Mouse (Mus musculus): ENCODE data around the gene Arpc4. TPM values are rescaled to one million over a fixed set of nuclear protein-coding genes. Genes with fewer than 3 reads are reported as not detected.

Gene Arpc4
- polyA plus RNA-seq, 1 experiment from 2014 or later: 398 TPM

DNA sequence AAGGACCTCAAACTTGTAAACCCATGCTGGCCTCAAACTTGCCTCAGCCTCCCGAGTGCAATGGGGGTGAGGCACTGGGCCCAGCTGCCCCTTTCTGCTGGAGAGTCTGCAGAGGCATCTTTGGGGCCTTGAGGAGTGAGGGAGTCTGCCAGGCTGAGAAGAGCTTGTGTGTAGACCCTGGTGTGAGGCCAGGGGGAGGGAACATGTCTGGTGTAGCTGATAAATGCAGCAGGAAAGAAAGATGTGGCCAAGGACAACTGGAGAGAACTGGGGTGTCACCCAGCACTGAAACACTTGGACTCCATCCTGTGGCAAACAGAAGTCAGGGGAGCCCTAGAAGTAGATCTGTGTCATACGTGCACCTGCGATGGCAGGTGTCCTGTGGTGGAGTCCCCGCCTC, 4.4 kb upstream of the Arpc4 start:
- Histone ChIP-seq H3K36me3 (ENCODE audit: control insufficient read depth, insufficient read depth, low read length) (peaks cover 30% of the 10 kb centered on the region), H3K4me3 (ENCODE audit: low read length) (no peak overlapping the region), H3K9me3 (ENCODE audit: control insufficient read depth, low read length) (no peaks in the 10 kb centered on the region), H3K9ac (ENCODE audit: low read length) (no peak overlapping the region), H3K27me3 (ENCODE audit: control insufficient read depth, insufficient read depth, low read depth, low read length) (no peaks in the 10 kb centered on the region), H3K27ac (ENCODE audit: low read length) (no peak overlapping the region), H3K4me1 (replicated peaks; ENCODE audit: control insufficient read depth, insufficient read depth, low read length) (no peaks in the 10 kb centered on the region; the same call in 1 of the 2 replicates), H3K4me2 (ENCODE audit: low read depth, low read length) (no peak overlapping the region)
- 93% methylated on average over 4 of the region's 4 CpGs for WGBS
- no peak for ATAC-seq (ENCODE audit: low read depth)

DNA sequence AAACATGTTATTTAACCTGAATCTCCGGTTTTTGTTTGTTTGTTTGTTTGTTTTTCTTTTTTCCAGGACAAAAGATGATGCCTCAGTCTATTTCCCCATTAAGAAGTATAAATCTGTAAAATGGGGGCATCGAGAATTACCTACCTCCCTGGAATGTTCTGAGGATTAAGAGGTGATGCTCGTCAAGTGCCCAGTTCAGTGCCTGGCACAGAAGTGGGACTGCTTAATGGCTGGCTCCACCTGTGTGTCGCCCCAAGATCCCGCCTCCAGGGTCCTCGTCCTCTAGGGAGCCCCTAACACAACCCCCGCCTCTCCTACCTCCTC, 781 bp upstream of the Arpc4 start:
- H3K4me2 ChIP-seq (ENCODE audit: low read depth, low read length): peak overlapping the region; percentile 96
- peaks cover 12% of the 10 kb centered on the region for H3K4me1 ChIP-seq (replicated peaks; ENCODE audit: control insufficient read depth, insufficient read depth, low read length)
- 6% methylated on average over 7 of the region's 7 CpGs for WGBS
- ATAC-seq (ENCODE audit: low read depth): no peak
- no peaks in the 10 kb centered on the region for H3K27me3 ChIP-seq (ENCODE audit: control insufficient read depth, insufficient read depth, low read depth, low read length)
- no peaks in the 10 kb centered on the region for H3K9me3 ChIP-seq (ENCODE audit: control insufficient read depth, low read length)
- peak overlapping the region; percentile 99 for H3K27ac ChIP-seq (ENCODE audit: low read length)
- peak overlapping the region; percentile 100 for H3K4me3 ChIP-seq (ENCODE audit: low read length)
- peak overlapping the region; percentile 96 for H3K9ac ChIP-seq (ENCODE audit: low read length)
- peaks cover 36% of the 10 kb centered on the region for H3K36me3 ChIP-seq (ENCODE audit: control insufficient read depth, insufficient read depth, low read length)

- peak overlapping the region; percentile 96 for H3K9ac ChIP-seq (ENCODE audit: low read length)
- H3K4me1 ChIP-seq (replicated peaks; ENCODE audit: control insufficient read depth, insufficient read depth, low read length): peaks cover 12% of the 10 kb centered on the region
- peak overlapping the region; percentile 96 for H3K4me2 ChIP-seq (ENCODE audit: low read depth, low read length)
- WGBS: 69% methylated on average over 6 of the region's 6 CpGs
- no peaks in the 10 kb centered on the region for H3K27me3 ChIP-seq (ENCODE audit: control insufficient read depth, insufficient read depth, low read depth, low read length)
- H3K27ac ChIP-seq (ENCODE audit: low read length): no peak overlapping the region
- ATAC-seq (ENCODE audit: low read depth): no peak
- H3K4me3 ChIP-seq (ENCODE audit: low read length): peak overlapping the region; percentile 100
- peaks cover 42% of the 10 kb centered on the region for H3K36me3 ChIP-seq (ENCODE audit: control insufficient read depth, insufficient read depth, low read length)
- H3K9me3 ChIP-seq (ENCODE audit: control insufficient read depth, low read length): no peaks in the 10 kb centered on the region
These were observed 1.3 kb downstream of the Arpc4 start for GRCm38 (mm10) chr6:113379246-113379645.

- H3K9ac ChIP-seq (ENCODE audit: low read length): no peak overlapping the region
These were observed 2.6 kb downstream of the Arpc4 start for GRCm38 (mm10) chr6:113380480-113380879.

DNA sequence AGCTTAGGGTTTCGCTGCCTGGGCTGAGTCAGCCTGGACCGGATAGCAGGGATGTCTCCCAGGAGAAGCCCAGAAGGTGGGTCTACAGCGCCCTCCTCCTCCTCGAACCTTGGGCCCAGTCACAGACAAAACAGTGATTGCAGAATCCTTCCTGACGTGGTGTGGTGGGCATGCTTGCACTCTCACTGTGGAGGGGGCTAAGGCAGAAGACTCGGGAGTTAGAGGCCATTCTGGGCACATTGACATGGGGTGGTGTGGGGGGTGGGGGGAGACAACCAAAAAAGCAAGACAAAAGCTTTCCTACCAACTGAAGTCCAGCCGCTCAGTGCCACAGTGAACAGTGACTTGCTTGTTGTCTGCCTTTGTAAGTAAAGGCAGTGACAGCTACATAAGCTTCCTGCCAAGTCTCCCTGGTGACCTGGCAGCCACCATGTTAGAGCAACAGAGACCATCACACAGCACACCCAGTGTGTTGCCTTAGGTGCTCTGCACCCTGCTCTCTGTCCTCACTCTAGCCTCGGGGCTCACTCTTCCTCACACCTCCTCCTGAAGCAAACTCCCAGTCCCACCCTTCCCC, 6.5 kb downstream of the Arpc4 start:
- Histone ChIP-seq H3K27ac (ENCODE audit: low read length) (no peak overlapping the region), H3K27me3 (ENCODE audit: control insufficient read depth, insufficient read depth, low read depth, low read length) (no peaks in the 10 kb centered on the region), H3K4me3 (ENCODE audit: low read length) (no peak overlapping the region), H3K9me3 (ENCODE audit: control insufficient read depth, low read length) (no peaks in the 10 kb centered on the region), H3K4me1 (replicated peaks; ENCODE audit: control insufficient read depth, insufficient read depth, low read length) (peaks cover 3% of the 10 kb centered on the region), H3K4me2 (ENCODE audit: low read depth, low read length) (no peak overlapping the region), H3K36me3 (ENCODE audit: control insufficient read depth, insufficient read depth, low read length) (peaks cover 66% of the 10 kb centered on the region), H3K9ac (ENCODE audit: low read length) (no peak overlapping the region)
- WGBS: 93% methylated on average over 8 of the region's 8 CpGs
- no peak for ATAC-seq (ENCODE audit: low read depth)

More at GRCm38 (mm10) chr6:113380480-113380879, 2.6 kb downstream of the Arpc4 start:
- Histone ChIP-seq H3K9me3 (ENCODE audit: control insufficient read depth, low read length) (no peaks in the 10 kb centered on the region), H3K36me3 (ENCODE audit: control insufficient read depth, insufficient read depth, low read length) (peaks cover 45% of the 10 kb centered on the region), H3K4me2 (ENCODE audit: low read depth, low read length) (no peak overlapping the region), H3K4me3 (ENCODE audit: low read length) (no peak overlapping the region), H3K27me3 (ENCODE audit: control insufficient read depth, insufficient read depth, low read depth, low read length) (no peaks in the 10 kb centered on the region), H3K4me1 (replicated peaks; ENCODE audit: control insufficient read depth, insufficient read depth, low read length) (peaks cover 12% of the 10 kb centered on the region), H3K27ac (ENCODE audit: low read length) (no peak overlapping the region)
- ATAC-seq (ENCODE audit: low read depth): no peak
- WGBS: 90% methylated on average over 11 of the region's 11 CpGs

DNA sequence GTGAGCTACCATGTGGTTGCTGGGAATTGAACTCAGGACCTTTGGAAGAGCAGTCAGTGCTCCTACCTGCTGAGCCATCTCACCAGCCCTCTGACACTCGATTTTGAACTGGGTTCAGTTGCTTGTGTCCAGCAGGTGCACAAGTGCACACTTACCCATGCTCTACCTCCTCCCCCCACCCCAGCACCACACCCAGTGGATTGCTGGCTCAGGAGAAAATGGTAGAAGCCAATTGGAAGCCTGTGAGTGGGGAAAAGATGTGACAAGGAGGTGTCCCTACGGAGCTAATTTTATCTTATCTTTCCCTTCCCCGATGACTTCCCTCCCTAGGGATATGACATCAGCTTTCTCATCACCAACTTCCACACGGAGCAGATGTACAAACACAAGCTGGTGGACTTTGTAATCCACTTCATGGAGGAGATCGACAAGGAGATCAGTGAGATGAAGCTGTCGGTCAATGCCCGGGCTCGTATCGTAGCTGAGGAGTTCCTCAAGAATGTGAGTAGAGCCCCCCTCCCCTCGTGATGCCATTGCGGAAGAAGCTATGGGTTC, 7.3 kb downstream of the Arpc4 start:
- no peak overlapping the region for H3K9ac ChIP-seq (ENCODE audit: low read length)
- peaks cover 72% of the 10 kb centered on the region for H3K36me3 ChIP-seq (ENCODE audit: control insufficient read depth, insufficient read depth, low read length)
- H3K27ac ChIP-seq (ENCODE audit: low read length): no peak overlapping the region
- H3K4me2 ChIP-seq (ENCODE audit: low read depth, low read length): no peak overlapping the region
- no peaks in the 10 kb centered on the region for H3K27me3 ChIP-seq (ENCODE audit: control insufficient read depth, insufficient read depth, low read depth, low read length)
- H3K9me3 ChIP-seq (ENCODE audit: control insufficient read depth, low read length): no peaks in the 10 kb centered on the region
- no peaks in the 10 kb centered on the region for H3K4me1 ChIP-seq (replicated peaks; ENCODE audit: control insufficient read depth, insufficient read depth, low read length)
- no peak for ATAC-seq (ENCODE audit: low read depth)
- no peak overlapping the region for H3K4me3 ChIP-seq (ENCODE audit: low read length)
- WGBS: 72% methylated on average over 11 of the region's 11 CpGs

GRCm38 (mm10) chr6:113386025-113386424, 8.1 kb downstream of the Arpc4 start:
- Histone ChIP-seq H3K27me3 (ENCODE audit: control insufficient read depth, insufficient read depth, low read depth, low read length) (no peaks in the 10 kb centered on the region), H3K36me3 (ENCODE audit: control insufficient read depth, insufficient read depth, low read length) (peaks cover 66% of the 10 kb centered on the region), H3K27ac (ENCODE audit: low read length) (no peak overlapping the region), H3K4me1 (replicated peaks; ENCODE audit: control insufficient read depth, insufficient read depth, low read length) (no peaks in the 10 kb centered on the region), H3K4me2 (ENCODE audit: low read depth, low read length) (no peak overlapping the region), H3K4me3 (ENCODE audit: low read length) (no peak overlapping the region), H3K9me3 (ENCODE audit: control insufficient read depth, low read length) (no peaks in the 10 kb centered on the region), H3K9ac (ENCODE audit: low read length) (no peak overlapping the region)
- WGBS: 64% methylated on average over 3 of the region's 3 CpGs
- no peak for ATAC-seq (ENCODE audit: low read depth)

DNA sequence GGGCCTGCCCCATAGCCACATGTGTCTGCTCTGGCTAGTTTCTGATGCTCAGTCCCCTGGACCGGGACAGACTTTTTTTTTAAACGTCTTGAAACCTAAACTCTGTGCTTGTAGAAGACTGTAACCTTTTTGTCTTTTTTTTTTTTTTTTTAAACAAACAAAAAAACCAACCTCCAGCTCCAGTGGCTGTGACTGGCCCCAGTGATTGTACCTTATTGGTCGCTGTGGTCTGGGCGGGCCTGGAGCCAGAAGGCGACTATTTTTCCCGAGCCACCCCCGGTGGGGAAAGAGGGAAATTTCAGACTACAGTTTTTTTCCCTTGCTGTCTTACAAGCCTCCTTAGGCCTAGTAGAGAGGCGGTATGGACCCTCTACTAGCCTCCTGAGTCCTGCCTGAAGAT, 11.0 kb downstream of the Arpc4 start, which contains the start of gene Ttll3:
Gene Ttll3, plus strand, starts transcription at position 301 of the 400 bp plus-strand sequence.
- Histone ChIP-seq H3K9me3 (ENCODE audit: control insufficient read depth, low read length) (no peaks in the 10 kb centered on the region), H3K4me1 (replicated peaks; ENCODE audit: control insufficient read depth, insufficient read depth, low read length) (peaks cover 4% of the 10 kb centered on the region)
- WGBS: 64% methylated on average over 8 of the region's 8 CpGs

DNA sequence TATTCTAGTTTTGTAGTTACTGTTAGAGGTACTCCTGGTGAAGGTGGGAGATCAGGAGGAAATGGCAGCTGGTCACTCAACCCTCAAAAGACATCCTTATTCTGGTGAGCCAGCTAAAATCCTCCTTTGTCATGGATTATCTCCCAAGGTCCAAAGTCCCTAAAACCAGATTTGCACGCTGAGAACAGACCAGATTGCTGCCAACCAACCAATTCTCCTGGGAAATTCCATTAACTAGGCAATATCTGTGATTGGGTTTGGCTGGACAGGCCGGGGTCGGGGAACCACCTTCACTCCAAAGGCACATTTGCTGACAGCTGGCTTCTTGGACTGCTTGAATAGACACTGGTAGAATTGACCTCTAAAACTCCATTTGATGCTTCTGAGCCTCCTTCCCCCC, 12.8 kb downstream of the Arpc4 start:
- 96% methylated on average over 3 of the region's 3 CpGs for WGBS

More for the DNA sequence above, 11.0 kb downstream of the Arpc4 start, which contains the start of gene Ttll3:
- no peak within 1 kb of the TSS for H3K9ac ChIP-seq (ENCODE audit: low read length)
- H3K27ac ChIP-seq (ENCODE audit: low read length): no peak within 1 kb of the TSS
- no peak within 1 kb of the TSS for H3K4me3 ChIP-seq (ENCODE audit: low read length)
- no peaks in the 10 kb centered on the region for H3K27me3 ChIP-seq (ENCODE audit: control insufficient read depth, insufficient read depth, low read depth, low read length)
- H3K4me2 ChIP-seq (ENCODE audit: low read depth, low read length): no peak within 1 kb of the TSS
- H3K36me3 ChIP-seq (ENCODE audit: control insufficient read depth, insufficient read depth, low read length): peaks cover 44% of the 10 kb centered on the region
- no peak for ATAC-seq (ENCODE audit: low read depth)

More for the DNA sequence above, 12.8 kb downstream of the Arpc4 start:
- Histone ChIP-seq H3K36me3 (ENCODE audit: control insufficient read depth, insufficient read depth, low read length) (peaks cover 28% of the 10 kb centered on the region), H3K27ac (ENCODE audit: low read length) (no peak overlapping the region), H3K4me3 (ENCODE audit: low read length) (no peak overlapping the region), H3K4me2 (ENCODE audit: low read depth, low read length) (no peak overlapping the region), H3K27me3 (ENCODE audit: control insufficient read depth, insufficient read depth, low read depth, low read length) (no peaks in the 10 kb centered on the region), H3K9me3 (ENCODE audit: control insufficient read depth, low read length) (no peaks in the 10 kb centered on the region), H3K9ac (ENCODE audit: low read length) (no peak overlapping the region), H3K4me1 (replicated peaks; ENCODE audit: control insufficient read depth, insufficient read depth, low read length) (peaks cover 4% of the 10 kb centered on the region)
- no peak for ATAC-seq (ENCODE audit: low read depth)
